Mouse (Mus musculus) kidney, postnatal 25 days (tissue): ENCODE measurements around the gene Plxnb3.

ENCODE experiments used
- DNase-seq, 2 experiments: peaks; one replicate each; pipeline ENCODE4 v3.0.0; 2021; ENCODE audit warnings: mixed read lengths in 2 of 2

The Plxnb3 gene

GRCm38 (mm10) chrX:73786364-73787224 lies 29.7 kb downstream of the Plxnb3 start, which contains the start of the genes Idh3g and Ssr4:
Gene Idh3g (minus strand): TSS chrX:73786897.
Gene Ssr4 (plus strand): TSS chrX:73787028.
- DNase-seq = peak; percentile 95

- DNase-seq = no peak
These were observed 30.3 kb downstream of the Plxnb3 start for GRCm38 (mm10) chrX:73787225-73787558.

GRCm38 (mm10) chrX:73788501-73788900 lies 31.6 kb downstream of the Plxnb3 start:
- no peak for DNase-seq

- no peak for DNase-seq
These were observed 36.1 kb downstream of the Plxnb3 start for GRCm38 (mm10) chrX:73793039-73793438.

- DNase-seq = no peak
These were observed 36.6 kb downstream of the Plxnb3 start for GRCm38 (mm10) chrX:73793505-73793904.

- no peak for DNase-seq
These were observed 40.6 kb downstream of the Plxnb3 start for GRCm38 (mm10) chrX:73797511-73797910.

- peak; percentile 80 to 81 for DNase-seq
These were observed 41.6 kb downstream of the Plxnb3 start for GRCm38 (mm10) chrX:73798502-73798901.

- no peak for DNase-seq
These were observed 48.9 kb downstream of the Plxnb3 start for GRCm38 (mm10) chrX:73805814-73806213.

- DNase-seq = no peak
These were observed 58.2 kb downstream of the Plxnb3 start for GRCm38 (mm10) chrX:73815072-73815471.

- no peak for DNase-seq
These were observed 59.9 kb downstream of the Plxnb3 start for GRCm38 (mm10) chrX:73816596-73817314.
